Mouse (Mus musculus): ENCODE measurements around the gene Olfr545. TPM values are rescaled to one million over a fixed set of nuclear protein-coding genes. Genes with fewer than 3 reads are reported as not detected.

Olfr545 gene
- total and polyA plus RNA-seq, 3 experiments = not detected

DNA sequence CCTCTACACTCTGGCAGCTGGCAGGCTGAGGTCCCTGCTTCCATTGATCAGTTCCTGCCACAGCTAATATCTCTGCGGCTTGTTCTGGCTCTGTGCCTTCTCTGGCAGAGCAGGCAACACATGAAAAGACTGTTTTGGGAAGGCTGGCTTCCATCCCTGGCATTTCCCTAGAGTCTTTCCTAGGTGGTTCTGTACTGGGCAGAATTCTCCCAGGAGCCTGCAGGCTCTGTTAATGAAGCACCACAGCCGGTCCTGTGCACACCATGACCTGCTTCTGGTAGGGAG is 17.6 kb upstream of the Olfr545 start:
- Histone ChIP-seq H3K4me3 (replicated peaks in 1 of 3; ENCODE audit: low read depth in 2 of 3, low read length in 2 of 3, poor library complexity in 1 of 3) (no peak overlapping the region), H3K36me3 (replicated peaks in 1 of 2; ENCODE audit: control insufficient read depth in 1 of 2, insufficient read depth in 1 of 2, low read length in 1 of 2) (no peaks in the 10 kb centered on the region), H3K27me3 (replicated peaks) (peaks cover 2% of the 10 kb centered on the region), H3K79me2 (replicated peaks; ENCODE audit: control insufficient read depth, extremely low read depth, insufficient read depth, poor library complexity, severe bottlenecking) (no peaks in the 10 kb centered on the region), H3K4me1 (ENCODE audit: control insufficient read depth in 1 of 2, insufficient read depth in 2 of 2) (peaks cover 5 to 24% of the 10 kb centered on the region in 2 experiments), H3K9me3 (replicated peaks; ENCODE audit: low read length) (no peaks in the 10 kb centered on the region), H3K4me2 (ENCODE audit: insufficient read depth, low read depth, poor library complexity, severe bottlenecking) (no peak overlapping the region), H3K9ac (ENCODE audit: insufficient read depth, low read depth) (no peak overlapping the region), H3K27ac (ENCODE audit: insufficient read depth, low read depth) (no peak overlapping the region)
- dilution Hi-C loops (cut with MboI; ENCODE audit: extremely low pct_ligation_motif_present, extremely low pct_unique_long_range_greater_than_20kb, low sequenced_read_pairs) (no loop called here), in situ Hi-C loops (cut with MboI; ENCODE audit: low pct_ligation_motif_present, low pct_unique_long_range_greater_than_20kb, low sequenced_read_pairs) (loop anchor here (25.0 kb wide), 1 partner anchor 245 kb away; the partner anchor contains the start of genes Olfr560, Olfr561 and Olfr78)
- no peak for DNase-seq (ENCODE audit: extremely low read depth)
- no peak for TF ChIP-seq SMC3 (IDR thresholded peaks at IDR 0.05; ENCODE audit: low read depth, low read length)
- TF ChIP-seq HCFC1 (IDR thresholded peaks at IDR 0.05; ENCODE audit: low read depth, low read length) = no peak
- no peak for TF ChIP-seq TCF12 (IDR thresholded peaks at IDR 0.05; ENCODE audit: low read depth, low read length)
- no peak for TF ChIP-seq ZNF384 (IDR thresholded peaks at IDR 0.05; ENCODE audit: low read depth, low read length)
- no peak for TF ChIP-seq JUN (IDR thresholded peaks at IDR 0.05; ENCODE audit: insufficient read depth, low read depth, low read length)
- no peak for TF ChIP-seq MYC (IDR thresholded peaks at IDR 0.05; ENCODE audit: low read depth, low read length)
- no peak for TF ChIP-seq MEF2A (IDR thresholded peaks at IDR 0.05; ENCODE audit: borderline replicate concordance, low read depth, low read length)
- TF ChIP-seq CHD2 (IDR thresholded peaks at IDR 0.05; ENCODE audit: low read length) = no peak
- TF ChIP-seq GABPA (IDR thresholded peaks at IDR 0.05; ENCODE audit: insufficient replicate concordance, low read depth, low read length) = no peak
- TF ChIP-seq CTCF (conservative IDR thresholded peaks at IDR 0.05 in 1 of 2, IDR thresholded peaks at IDR 0.05 in 1 of 2; ENCODE audit: low read depth in 2 of 2, low read length in 2 of 2) = no peak
- TF ChIP-seq MAZ (IDR thresholded peaks at IDR 0.05; ENCODE audit: low read depth, low read length) = no peak

DNA sequence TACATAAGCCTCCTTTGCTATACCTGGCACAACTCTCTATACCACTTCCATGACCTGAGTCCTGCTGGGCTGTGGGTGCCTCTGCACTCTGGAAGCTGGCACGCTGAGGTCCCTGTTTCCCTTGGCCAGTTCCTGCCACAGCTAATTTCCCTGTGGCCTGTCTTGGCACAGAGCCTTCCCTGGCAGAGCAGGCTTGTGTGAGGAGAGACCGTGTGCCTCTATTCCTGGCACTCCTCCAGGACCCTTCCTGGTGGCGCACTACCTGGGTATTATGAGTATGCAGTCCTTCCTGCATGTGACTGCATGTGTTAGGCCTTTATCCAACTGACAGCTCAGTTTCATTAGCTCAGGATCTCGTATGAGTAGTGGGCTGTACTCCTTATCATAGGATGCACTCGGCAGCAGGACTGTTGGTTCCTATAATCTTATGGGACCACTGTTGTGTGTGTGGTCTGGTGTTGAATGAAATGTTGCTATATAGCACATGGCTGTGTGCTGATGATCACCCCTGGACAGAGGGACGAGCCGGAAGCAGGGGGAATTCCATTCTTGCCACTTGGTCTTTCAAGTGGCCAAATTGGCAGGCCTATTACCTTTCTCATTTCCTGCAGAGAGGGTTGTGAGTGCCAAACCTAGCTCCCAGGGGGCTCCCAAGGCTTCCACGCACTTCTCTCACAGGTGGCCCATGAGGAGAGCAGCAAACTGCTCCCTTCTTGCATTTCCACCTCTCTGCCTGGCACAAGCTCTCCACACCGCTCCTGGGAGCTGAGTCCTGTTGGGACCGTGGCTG is 17.1 kb upstream of the Olfr545 start:
- Histone ChIP-seq H3K9ac (ENCODE audit: insufficient read depth, low read depth) (no peak overlapping the region), H3K36me3 (replicated peaks in 1 of 2; ENCODE audit: control insufficient read depth in 1 of 2, insufficient read depth in 1 of 2, low read length in 1 of 2) (no peaks in the 10 kb centered on the region), H3K4me3 (replicated peaks in 1 of 3; ENCODE audit: low read depth in 2 of 3, low read length in 2 of 3, poor library complexity in 1 of 3) (no peak overlapping the region), H3K4me1 (ENCODE audit: control insufficient read depth in 1 of 2, insufficient read depth in 2 of 2) (peaks cover 5 to 24% of the 10 kb centered on the region in 2 experiments), H3K79me2 (replicated peaks; ENCODE audit: control insufficient read depth, extremely low read depth, insufficient read depth, poor library complexity, severe bottlenecking) (no peaks in the 10 kb centered on the region), H3K9me3 (replicated peaks; ENCODE audit: low read length) (no peaks in the 10 kb centered on the region), H3K4me2 (ENCODE audit: insufficient read depth, low read depth, poor library complexity, severe bottlenecking) (no peak overlapping the region), H3K27ac (ENCODE audit: insufficient read depth, low read depth) (no peak overlapping the region), H3K27me3 (replicated peaks) (peaks cover 2% of the 10 kb centered on the region)
- DNase-seq (ENCODE audit: extremely low read depth) = no peak
- dilution Hi-C loops (cut with MboI; ENCODE audit: extremely low pct_ligation_motif_present, extremely low pct_unique_long_range_greater_than_20kb, low sequenced_read_pairs) (no loop called here), in situ Hi-C loops (cut with MboI; ENCODE audit: low pct_ligation_motif_present, low pct_unique_long_range_greater_than_20kb, low sequenced_read_pairs) (loop anchor here (25.0 kb wide), 1 partner anchor 246 kb away; the partner anchor contains the start of genes Olfr560, Olfr561 and Olfr78)
- no peak for TF ChIP-seq ZNF384 (IDR thresholded peaks at IDR 0.05; ENCODE audit: low read depth, low read length)
- TF ChIP-seq MEF2A (IDR thresholded peaks at IDR 0.05; ENCODE audit: borderline replicate concordance, low read depth, low read length) = no peak
- TF ChIP-seq UBTF (IDR thresholded peaks at IDR 0.05; ENCODE audit: low read depth, low read length) = no peak
- no peak for TF ChIP-seq CHD1 (IDR thresholded peaks at IDR 0.05; ENCODE audit: low read depth, low read length)
- TF ChIP-seq POLR2AphosphoS2 (IDR thresholded peaks at IDR 0.05; ENCODE audit: low read depth, low read length) = no peak
- TF ChIP-seq TCF12 (IDR thresholded peaks at IDR 0.05; ENCODE audit: low read depth, low read length) = 0 out of 2 replicates have a peak, but pooled peaks have one; percentile 10
- TF ChIP-seq BHLHE40 (IDR thresholded peaks at IDR 0.05; ENCODE audit: low read depth, low read length) = 0 out of 2 replicates have a peak, but pooled peaks have one; percentile 7
- TF ChIP-seq JUND (conservative IDR thresholded peaks at IDR 0.05; ENCODE audit: low read depth, low read length) = no peak
- TF ChIP-seq ETS1 (conservative IDR thresholded peaks at IDR 0.05; ENCODE audit: low read depth, low read length) = no peak
- TF ChIP-seq SMC3 (IDR thresholded peaks at IDR 0.05; ENCODE audit: low read depth, low read length) = no peak
- no peak for TF ChIP-seq GABPA (IDR thresholded peaks at IDR 0.05; ENCODE audit: insufficient replicate concordance, low read depth, low read length)
- TF ChIP-seq ZKSCAN1 (IDR thresholded peaks at IDR 0.05; ENCODE audit: borderline replicate concordance, low read depth, low read length) = no peak
- no peak for TF ChIP-seq NELFE (IDR thresholded peaks at IDR 0.05; ENCODE audit: low read depth, low read length)
- TF ChIP-seq USF2 (conservative IDR thresholded peaks at IDR 0.05; ENCODE audit: low read depth, low read length) = no peak
- no peak for TF ChIP-seq KAT2A (IDR thresholded peaks at IDR 0.05; ENCODE audit: insufficient replicate concordance, low read length)
- TF ChIP-seq MAFK (IDR thresholded peaks at IDR 0.05; ENCODE audit: insufficient replicate concordance, low read length) = no peak

All from CH12.LX (cell line).